Mouse (Mus musculus) inflammation-experienced regulatory T-cells, adult 6 months (primary cell): Measurements from ENCODE around the gene Lrrc51. TPM values are rescaled to one million over a fixed set of nuclear protein-coding genes. Genes with fewer than 3 reads are reported as not detected.

Experiments used
- ATAC-seq: one replicate; pipeline ENCODE4 v1.8.0; 2017
- polyA plus RNA-seq, 3 experiments: library from polyadenylated mRNA; unstranded; fragments of 100-300 nt; shearing (Covaris generic); gene quantifications; one replicate each; pipeline ENCODE4 v1.2.1; 2017

The Lrrc51 gene
- polyA plus RNA-seq, 3 experiments from 2014 or later = 1.4 to 6.2 (median 4.0) TPM

DNA sequence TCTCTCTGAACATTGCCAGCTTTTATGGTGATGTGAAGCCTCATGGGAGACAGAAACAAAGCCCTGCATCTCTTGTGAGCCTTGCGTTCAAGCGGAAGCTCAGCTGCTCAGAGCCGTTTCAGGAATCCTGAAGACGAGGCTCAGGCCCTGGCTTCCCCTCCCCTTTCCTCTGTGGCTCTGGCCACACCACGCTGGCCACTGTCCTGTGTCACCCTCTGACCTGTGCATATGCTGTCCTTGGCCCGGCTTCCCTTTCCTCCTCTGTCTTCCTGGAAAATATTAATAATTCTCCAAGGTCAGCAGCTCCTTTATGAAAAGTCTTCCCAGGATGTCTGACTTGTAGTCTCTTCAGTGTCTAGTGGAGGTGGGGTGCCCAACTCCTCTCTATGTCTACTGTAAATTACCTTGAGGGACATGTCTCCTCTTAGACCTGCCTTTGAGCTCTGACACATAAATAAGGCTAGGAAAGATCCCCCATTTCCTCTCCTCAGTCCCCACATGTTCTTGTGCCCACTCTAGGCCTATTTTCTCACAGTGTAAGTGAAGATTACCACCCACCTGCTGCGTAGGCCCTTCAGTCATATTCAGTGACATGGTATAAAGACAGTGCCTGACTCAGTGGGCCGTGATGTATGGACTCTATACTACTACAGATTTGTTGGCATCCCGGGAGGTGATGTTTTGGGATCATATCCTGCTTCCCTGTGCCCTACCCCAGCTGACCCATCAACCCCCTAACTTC is 51.1 kb downstream of the Lrrc51 start:
- no peak for ATAC-seq

DNA sequence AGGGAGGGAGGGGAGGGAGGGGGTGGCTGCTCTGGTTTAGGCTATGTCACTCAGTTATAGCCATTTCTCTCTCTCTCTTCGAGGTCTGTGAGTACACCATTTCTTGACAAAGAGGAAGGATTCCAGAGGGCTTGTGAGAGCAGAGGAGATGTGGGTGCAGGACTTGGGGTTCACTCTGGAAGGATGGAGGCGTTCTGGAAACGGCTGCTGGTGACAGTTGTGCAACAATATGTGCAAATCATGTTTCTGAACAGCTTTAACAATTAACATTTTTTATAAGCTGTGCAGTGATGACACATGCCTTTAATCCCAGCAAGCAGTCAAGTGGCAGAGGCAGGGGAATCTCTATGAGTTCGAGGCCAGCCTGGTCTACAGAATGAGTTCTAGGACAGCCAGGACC is 52.8 kb downstream of the Lrrc51 start:
- ATAC-seq = no peak

GRCm38 (mm10) chr7:101875978-101876377 is 57.7 kb downstream of the Lrrc51 start:
- no peak for ATAC-seq

DNA sequence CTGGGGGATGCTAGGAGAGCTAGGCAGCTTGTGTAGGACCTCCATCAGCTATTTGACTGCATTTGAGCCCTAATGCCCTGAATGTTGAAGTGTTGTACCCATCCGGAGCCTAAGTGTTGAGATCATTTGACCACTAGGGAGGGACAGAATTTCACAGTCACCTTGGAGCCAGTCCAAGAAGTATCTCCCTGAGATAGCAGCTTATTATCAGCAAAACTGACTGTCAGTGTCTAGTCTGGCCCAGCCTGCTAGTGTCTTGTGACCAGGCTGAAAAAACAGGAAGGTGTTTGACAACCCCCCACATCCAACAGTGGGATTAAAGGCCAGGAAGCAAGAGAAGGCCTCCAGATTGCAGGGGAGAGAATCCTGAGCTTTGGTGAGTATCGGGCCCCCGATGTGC is 62.4 kb downstream of the Lrrc51 start:
- no peak for ATAC-seq

DNA sequence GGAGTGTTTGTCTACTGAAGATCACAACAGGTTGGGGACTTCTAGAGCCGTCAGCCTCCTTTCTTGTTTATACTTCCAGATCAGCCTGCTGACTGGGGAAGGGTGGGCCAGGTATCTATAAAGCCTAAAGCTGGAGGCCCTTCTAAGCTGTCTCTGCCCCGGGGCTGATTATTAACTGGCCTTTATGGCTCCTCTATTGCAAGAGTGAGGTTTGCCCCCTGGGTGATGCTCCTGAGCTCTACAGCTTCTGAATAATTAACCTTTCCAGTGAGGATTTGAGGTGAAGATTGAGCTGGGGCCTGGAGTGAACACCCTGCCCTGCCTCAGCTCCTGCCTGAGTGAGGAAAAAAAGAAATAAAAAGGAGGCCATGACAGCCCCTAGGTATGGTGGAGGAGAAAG is 63.1 kb downstream of the Lrrc51 start, which contains the start of gene Folr1:
Gene Folr1 (minus strand): TSS at position 160 of the 400 bp plus-strand sequence.
- no peak for ATAC-seq

GRCm38 (mm10) chr7:101869163-101869500 is 64.6 kb downstream of the Lrrc51 start:
- ATAC-seq = no peak

GRCm38 (mm10) chr7:101868241-101869162 is 65.2 kb downstream of the Lrrc51 start:
- ATAC-seq = no peak

GRCm38 (mm10) chr7:101867482-101867881 is 66.2 kb downstream of the Lrrc51 start:
- no peak for ATAC-seq

DNA sequence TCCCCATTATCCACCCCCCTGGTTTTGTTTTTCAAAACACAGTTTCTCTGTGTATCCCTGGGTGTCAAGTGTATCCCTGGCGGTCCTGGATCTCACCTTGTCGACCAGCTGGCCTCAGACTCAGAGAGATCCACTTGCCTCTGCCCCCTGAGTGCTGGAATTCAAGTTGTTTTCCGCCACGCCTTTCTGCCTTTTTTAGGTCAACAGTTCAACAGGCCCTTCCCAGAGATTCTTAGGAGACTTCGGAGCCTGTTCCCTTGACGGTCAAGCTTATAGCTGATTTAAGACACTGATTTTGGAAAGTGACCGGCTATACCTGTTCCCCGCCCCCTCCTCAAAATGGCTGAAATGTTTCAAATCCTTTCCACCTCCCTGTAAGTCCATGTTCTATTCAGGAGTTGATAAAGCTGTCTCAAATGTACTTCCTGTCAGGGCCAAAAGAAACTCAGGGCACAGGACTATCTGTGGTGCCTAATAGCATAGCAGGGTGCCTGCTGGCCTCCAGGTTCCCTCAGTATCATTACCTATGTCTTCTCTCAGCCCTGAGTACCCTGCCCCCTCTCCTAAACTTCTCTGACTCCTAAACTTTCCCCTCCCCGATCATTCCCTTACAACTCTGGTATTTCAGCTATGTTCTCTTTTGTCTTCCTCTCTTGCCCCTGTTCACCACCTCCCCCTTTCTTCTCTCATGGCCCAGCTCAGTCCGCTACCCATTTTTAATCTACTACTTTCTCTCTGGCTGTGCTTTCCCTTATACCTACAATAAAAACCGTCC is 67.0 kb downstream of the Lrrc51 start:
- ATAC-seq = no peak

DNA sequence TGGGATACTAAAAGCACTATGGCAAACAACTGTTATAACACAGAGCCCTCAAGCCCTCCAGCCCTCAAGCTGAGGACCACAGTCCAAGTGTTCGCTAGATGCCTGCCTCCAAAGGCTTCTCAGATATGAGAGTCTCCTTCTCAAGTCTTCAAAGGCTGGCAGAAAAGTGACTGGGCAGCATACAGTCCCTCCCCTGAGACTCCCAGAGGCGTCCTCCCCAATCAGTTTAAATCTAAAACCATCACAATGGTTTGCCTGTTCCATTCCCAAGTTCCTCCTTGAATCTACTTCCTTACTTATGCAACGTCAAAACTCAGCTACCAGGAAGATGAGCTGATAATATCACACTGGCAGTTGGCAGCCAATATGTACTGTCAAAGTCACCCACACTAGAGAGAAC is 70.3 kb downstream of the Lrrc51 start, which contains the start of gene Anapc15:
Gene Anapc15 (plus strand): TSS at position 301 of the 400 bp plus-strand sequence.
- ATAC-seq = no peak

Other genes starting within 250 kb of the Lrrc51 start
- gene Phox2a, start 115.6 kb downstream of the Lrrc51 start, polyA plus RNA-seq = not detected
- 1 to 10 TPM; 2.2 to 5.1 (median 4.0) TPM for gene Inppl1, start 95.7 kb downstream of the Lrrc51 start, polyA plus RNA-seq
- not detected for gene Folr2, start 76.7 kb downstream of the Lrrc51 start, polyA plus RNA-seq
- gene Anapc15, start 70.2 kb downstream of the Lrrc51 start, polyA plus RNA-seq = 10 to 100 TPM; 43.6 to 59.7 (median 52.5) TPM
- not detected for gene Folr1, start 63.1 kb downstream of the Lrrc51 start, polyA plus RNA-seq
- gene Lamtor1, start 28.0 kb downstream of the Lrrc51 start, polyA plus RNA-seq = 100 to 1,000 TPM in 2 of 3 experiments, 10 to 100 TPM in 1; 96.6 to 125 (median 118) TPM
- gene Tomt, start 27.5 kb downstream of the Lrrc51 start, polyA plus RNA-seq = under 1 TPM in 2 of 3 experiments, not detected in 1; 0.26 to 0.83 TPM
- 10 to 100 TPM; 66.2 to 75.4 (median 71.3) TPM for gene Numa1, start 216 bp upstream of the Lrrc51 start, polyA plus RNA-seq
- gene Il18bp, start 84.8 kb upstream of the Lrrc51 start, polyA plus RNA-seq = 1 to 10 TPM; 5.8 to 7.4 (median 5.9) TPM
- 10 to 100 TPM; 23.2 to 32.3 (median 28.7) TPM for gene Rnf121, start 131.6 kb upstream of the Lrrc51 start, polyA plus RNA-seq
- 10 to 100 TPM; 17.6 to 31.1 (median 20.3) TPM for gene Xndc1, start 131.6 kb upstream of the Lrrc51 start, polyA plus RNA-seq
- gene Xntrpc, start 131.8 kb upstream of the Lrrc51 start, polyA plus RNA-seq = under 1 TPM; 0.24 to 0.93 (median 0.51) TPM
- under 1 TPM in 1 of 3 experiments, not detected in 2; 0.15 TPM for gene Trpc2, start 149.2 kb upstream of the Lrrc51 start, polyA plus RNA-seq
- not detected for gene Art1, start 167.8 kb upstream of the Lrrc51 start, polyA plus RNA-seq
- under 1 TPM in 1 of 3 experiments, not detected in 2; 0.51 TPM for gene Art5, start 175.6 kb upstream of the Lrrc51 start, polyA plus RNA-seq
- gene Chrna10, start 182.9 kb upstream of the Lrrc51 start, polyA plus RNA-seq = not detected